Mouse (Mus musculus) stomach, postnatal 0 days (tissue): ENCODE data around the gene Commd1.

Source experiments
- CTCF ChIP-seq: IDR thresholded peaks from 2 replicates; pipeline ENCODE4 v1.5.1; 2016; ENCODE audit warnings: antibody characterized with exemption, low read depth, mild to moderate bottlenecking, moderate library complexity
- EP300 ChIP-seq: optimal IDR thresholded peaks from 2 replicates; pipeline ENCODE3; 2016; ENCODE audit warnings: antibody characterized with exemption

GRCm38 (mm10) chr11:22868582-22868981, 113.6 kb downstream of the Commd1 start:
- no peak for TF ChIP-seq CTCF
- TF ChIP-seq EP300: no peak
